In the genomic region with DNA sequence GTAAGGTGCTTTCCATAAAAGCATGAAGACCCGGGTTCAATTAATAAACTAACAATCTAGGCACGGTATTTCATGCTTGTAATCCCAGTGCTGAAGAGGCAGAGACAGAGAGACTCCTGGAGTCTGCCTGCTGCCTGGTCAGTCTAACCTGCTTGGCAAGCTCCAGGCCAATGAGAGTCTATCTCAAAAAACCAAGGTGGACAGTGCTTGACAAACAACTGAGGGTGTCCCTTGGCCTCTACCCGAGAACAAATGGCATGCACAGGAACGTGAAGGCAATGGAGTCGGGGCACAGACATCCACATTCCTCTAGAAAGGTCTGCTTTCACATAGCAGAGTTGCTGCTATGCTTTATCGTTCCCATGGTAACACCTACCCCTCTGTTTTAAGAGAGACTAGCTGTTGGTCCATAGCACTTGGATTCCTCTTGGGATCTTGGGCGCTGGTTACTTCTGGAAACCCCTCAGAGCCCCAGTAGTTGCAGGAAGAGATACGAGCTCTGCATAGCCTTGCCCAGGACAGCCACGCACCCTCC, we compare ENCODE assay signal across 8 mouse cellular contexts. TPM values are rescaled to one million over a fixed set of nuclear protein-coding genes. Genes with fewer than 3 reads are reported as not detected.
DNase-seq lines count a peak whose midpoint lies in the region; ATAC-seq and TF ChIP-seq lines count a peak whose summit lies in the region.

No protein-coding gene starts in this region.

- H3K27ac ChIP-seq in liver, adult 2 months (replicated peaks; ENCODE audit: insufficient read depth, low read depth, low read length), result peak overlapping the region; percentile 67; the same call in 1 of the 2 replicates
- peak overlapping the region; percentile 52; the same call in 1 of the 2 replicates for H3K27ac ChIP-seq in embryonic facial prominence, embryonic 11.5 days (replicated peaks; ENCODE audit: low read depth, low read length)
- H3K27ac ChIP-seq in hindbrain, embryonic 10.5 days, result peak overlapping the region; percentile 80
- peak overlapping the region; percentile 84 for H3K27ac ChIP-seq in liver, postnatal 0 days (ENCODE audit: low read depth)

- no peaks in the 10 kb centered on the region for H3K27me3 ChIP-seq in liver, adult 2 months (ENCODE audit: control insufficient read depth, insufficient read depth, low read length)
- no peaks in the 10 kb centered on the region for H3K27me3 ChIP-seq in embryonic facial prominence, embryonic 11.5 days (ENCODE audit: control insufficient read depth, insufficient read depth, low read length)
- H3K27me3 ChIP-seq in hindbrain, embryonic 10.5 days (ENCODE audit: insufficient read depth, poor library complexity, severe bottlenecking), result no peaks in the 10 kb centered on the region
- no peaks in the 10 kb centered on the region for H3K27me3 ChIP-seq in liver, postnatal 0 days (ENCODE audit: insufficient read depth, low read length)

- peak; percentile 43 for DNase-seq in liver, adult 2 months (ENCODE audit: extremely low read depth, low read depth, low spot score)
- DNase-seq in liver, result no peak
- peak; percentile 27 for DNase-seq in embryonic facial prominence, embryonic 11.5 days (ENCODE audit: low spot score)
- DNase-seq in hindbrain, embryonic 10.5 days (ENCODE audit: low spot score), result no peak
- no peak for DNase-seq in liver, postnatal 0 days
- DNase-seq in ovary, adult 18-20 months (ENCODE audit: low spot score), result no peak
- DNase-seq in spleen, postnatal 36 days (ENCODE audit: low spot score in 2 of 2), result no peak
- DNase-seq in cerebellum, postnatal 14 days, result no peak

- 46% methylated on average over 9 of the region's 9 CpGs for WGBS in liver, adult 2 months
- 60% methylated on average over 9 of the region's 9 CpGs for WGBS in embryonic facial prominence, embryonic 11.5 days
- WGBS in hindbrain, embryonic 10.5 days, result 55% methylated on average over 9 of the region's 9 CpGs
- 53% methylated on average over 9 of the region's 9 CpGs for WGBS in liver, postnatal 0 days (ENCODE audit: insufficient replicate concordance)

- no peaks in the 10 kb centered on the region for H3K79me2 ChIP-seq in liver, adult 2 months (ENCODE audit: control insufficient read depth, insufficient read depth, low read length)

- TF ChIP-seq CTCF in liver, adult 2 months (IDR thresholded peaks at IDR 0.05; ENCODE audit: low read depth, low read length), result no peak
- no peak for TF ChIP-seq CTCF in liver, postnatal 0 days (IDR thresholded peaks at IDR 0.05; ENCODE audit: low read depth)

- H3K9ac ChIP-seq in liver, adult 2 months (ENCODE audit: low read depth, low read length), result no peak overlapping the region
- no peak overlapping the region for H3K9ac ChIP-seq in embryonic facial prominence, embryonic 11.5 days (replicated peaks; ENCODE audit: low read length)
- H3K9ac ChIP-seq in liver, postnatal 0 days (replicated peaks), result no peak overlapping the region

- no peak for TF ChIP-seq EP300 in liver, postnatal 0 days (IDR thresholded peaks at IDR 0.05; ENCODE audit: low read depth)

- ATAC-seq in embryonic facial prominence, embryonic 11.5 days (replicated peaks; ENCODE audit: insufficient number of reproducible peaks, low FRiP score, low TSS enrichment, low read depth), result 0 out of 2 replicates have a peak, but pooled peaks have one; percentile 34
- no peak for ATAC-seq in liver, postnatal 0 days

- peaks cover 37% of the 10 kb centered on the region for H3K4me1 ChIP-seq in liver, adult 2 months (ENCODE audit: control insufficient read depth, insufficient read depth, low read length)
- H3K4me1 ChIP-seq in embryonic facial prominence, embryonic 11.5 days (ENCODE audit: control insufficient read depth, insufficient read depth, low read length), result no peaks in the 10 kb centered on the region; the same call in 1 of the 2 replicates
- peaks cover 31% of the 10 kb centered on the region for H3K4me1 ChIP-seq in hindbrain, embryonic 10.5 days (replicated peaks)
- peaks cover 48% of the 10 kb centered on the region for H3K4me1 ChIP-seq in liver, postnatal 0 days (ENCODE audit: insufficient read depth)

- H3K4me2 ChIP-seq in embryonic facial prominence, embryonic 11.5 days (ENCODE audit: low read depth, low read length), result no peak overlapping the region
- H3K4me2 ChIP-seq in liver, postnatal 0 days (ENCODE audit: low read depth, low read length), result no peak overlapping the region

- no peaks in the 10 kb centered on the region for H3K36me3 ChIP-seq in liver, adult 2 months (ENCODE audit: control insufficient read depth, insufficient read depth, low read length)
- H3K36me3 ChIP-seq in embryonic facial prominence, embryonic 11.5 days (replicated peaks; ENCODE audit: control insufficient read depth, insufficient read depth, low read depth, low read length), result no peaks in the 10 kb centered on the region
- H3K36me3 ChIP-seq in hindbrain, embryonic 10.5 days, result no peaks in the 10 kb centered on the region
- H3K36me3 ChIP-seq in liver, postnatal 0 days (replicated peaks; ENCODE audit: insufficient read depth, low read length), result no peaks in the 10 kb centered on the region

- TF ChIP-seq POLR2A in liver, adult 2 months (IDR thresholded peaks at IDR 0.05; ENCODE audit: extremely low read depth, insufficient read depth, low read length), result no peak

- H3K4me3 ChIP-seq in liver, adult 2 months (ENCODE audit: insufficient read depth, low read depth, low read length), result no peak overlapping the region
- no peak overlapping the region for H3K4me3 ChIP-seq in embryonic facial prominence, embryonic 11.5 days (ENCODE audit: low read depth, low read length)
- H3K4me3 ChIP-seq in hindbrain, embryonic 10.5 days, result no peak overlapping the region
- no peak overlapping the region for H3K4me3 ChIP-seq in liver, postnatal 0 days (ENCODE audit: low read depth, low read length)

- no peaks in the 10 kb centered on the region for H3K9me3 ChIP-seq in embryonic facial prominence, embryonic 11.5 days (replicated peaks; ENCODE audit: control insufficient read depth, low read length)
- H3K9me3 ChIP-seq in hindbrain, embryonic 10.5 days, result no peaks in the 10 kb centered on the region
- H3K9me3 ChIP-seq in liver, postnatal 0 days (ENCODE audit: low read length), result no peaks in the 10 kb centered on the region

RNA-seq across cellular contexts. Expression of a gene that starts 24.8 kb away (rescaled TPM):
- total RNA-seq in liver, adult 2 months (2014; rRNA removed), result 11.7 and 14.5 TPM in 2 replicates
- 1.5 and 1.7 TPM in 2 replicates for polyA plus RNA-seq in liver, adult 2 months (2012; rRNA removed)
- 13.6 TPM in 2 replicates for polyA plus RNA-seq in embryonic facial prominence, embryonic 11.5 days (2014; fragmentation: Nextera tagmentation; extraction: Ambion mirVana)
- 9.0 and 12.0 TPM in 2 replicates for polyA plus RNA-seq in hindbrain, embryonic 10.5 days (2016; fragmentation: Nextera tagmentation; extraction: Ambion mirVana)
- 5.3 TPM in 2 replicates for polyA plus RNA-seq in liver, postnatal 0 days (2015; fragmentation: Nextera tagmentation; extraction: Ambion mirVana)

RNA-seq across cellular contexts. Expression of a gene that starts 59.2 kb away (rescaled TPM):
- 8.8 and 11.5 TPM in 2 replicates for total RNA-seq in liver, adult 2 months (2014; rRNA removed)
- polyA plus RNA-seq in liver, adult 2 months (2012; rRNA removed), result 10.8 and 10.9 TPM in 2 replicates
- 85.5 and 87.6 TPM in 2 replicates for polyA plus RNA-seq in embryonic facial prominence, embryonic 11.5 days (2014; fragmentation: Nextera tagmentation; extraction: Ambion mirVana)
- 65.4 TPM in 2 replicates for polyA plus RNA-seq in hindbrain, embryonic 10.5 days (2016; fragmentation: Nextera tagmentation; extraction: Ambion mirVana)
- 9.0 and 9.2 TPM in 2 replicates for polyA plus RNA-seq in liver, postnatal 0 days (2015; fragmentation: Nextera tagmentation; extraction: Ambion mirVana)

Comparison
In these comparisons a context has a peak if more than half of its experiments do, and no peak if none do; other contexts are left out.
1. DNase-seq: peak in liver, adult 2 months (single experiment) and embryonic facial prominence, embryonic 11.5 days (single experiment); none in liver (single experiment), hindbrain, embryonic 10.5 days (single experiment), liver, postnatal 0 days (single experiment), ovary, adult 18-20 months (single experiment), spleen, postnatal 36 days (0 of 2) and cerebellum, postnatal 14 days (0 of 2).
2. Peak in every context shown above with its lines, with median percentiles within 50 percentile points of each other: H3K27ac ChIP-seq.